Mouse (Mus musculus): Measurements from ENCODE around the gene Crhbp.

The Crhbp gene

DNA sequence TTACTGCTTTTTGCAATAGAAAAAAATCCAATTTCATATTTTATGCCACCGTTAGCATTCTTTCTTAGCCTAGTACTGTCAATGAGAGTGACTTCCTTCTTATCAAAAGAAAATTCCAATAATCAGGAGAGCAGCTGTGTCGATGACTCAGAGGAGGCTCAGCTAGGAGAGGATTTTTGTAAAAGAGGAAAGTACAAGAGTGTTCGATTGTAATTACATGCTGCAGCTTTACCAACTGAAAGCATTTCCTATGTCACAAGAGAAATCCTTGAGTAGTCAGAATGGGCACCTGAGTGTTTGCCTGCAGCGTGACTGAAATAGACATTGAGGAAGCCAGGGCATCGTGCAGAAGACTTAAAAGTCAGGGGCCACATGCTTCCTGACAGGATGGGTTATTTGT lies 5.2 kb downstream of the Crhbp start:
- no peak for TF ChIP-seq GATA4 (IDR thresholded peaks at IDR 0.05; ENCODE audit: insufficient replicate concordance, low read length)

DNA sequence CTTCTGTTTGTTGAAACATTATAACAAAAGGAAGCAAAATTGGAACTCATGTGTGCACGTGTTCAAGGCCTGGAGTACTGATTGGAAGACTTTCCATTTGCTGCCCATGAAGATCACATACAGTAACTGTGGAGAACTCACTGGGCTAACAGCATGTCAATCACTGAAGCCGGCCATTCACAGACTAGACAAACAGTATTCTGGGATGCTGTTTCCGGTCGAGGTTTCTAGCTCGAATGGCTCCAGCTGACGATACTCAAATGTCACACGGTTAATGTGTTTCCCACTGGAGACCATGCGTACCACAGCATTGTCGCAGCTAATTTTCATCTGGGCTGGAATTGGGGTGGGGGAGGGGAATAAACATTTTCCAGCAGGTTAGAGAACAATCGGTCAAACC lies 13.0 kb downstream of the Crhbp start:
- no peak for TF ChIP-seq GATA4 (IDR thresholded peaks at IDR 0.05; ENCODE audit: insufficient replicate concordance, low read length)

DNA sequence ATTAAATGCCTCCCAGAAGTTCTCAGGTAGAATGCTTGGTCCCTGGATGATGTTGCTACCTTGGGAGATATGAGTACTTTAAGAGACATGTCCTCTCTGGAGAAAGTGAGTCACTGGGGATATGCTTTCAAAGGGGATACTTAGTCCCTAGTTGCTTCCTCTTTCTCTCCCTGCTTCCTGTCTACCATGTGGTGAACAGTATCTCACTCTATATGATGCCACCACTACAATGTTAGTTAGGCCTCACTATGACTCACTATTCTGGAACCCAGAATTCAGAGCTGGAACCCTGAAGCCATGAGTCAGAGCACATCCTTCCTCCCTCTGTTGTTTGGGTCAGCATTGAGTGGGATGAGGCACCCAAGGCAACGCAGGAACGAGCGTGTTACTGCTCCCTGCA lies 17.2 kb downstream of the Crhbp start:
- TF ChIP-seq GATA4 (IDR thresholded peaks at IDR 0.05; ENCODE audit: insufficient replicate concordance, low read length) = no peak

DNA sequence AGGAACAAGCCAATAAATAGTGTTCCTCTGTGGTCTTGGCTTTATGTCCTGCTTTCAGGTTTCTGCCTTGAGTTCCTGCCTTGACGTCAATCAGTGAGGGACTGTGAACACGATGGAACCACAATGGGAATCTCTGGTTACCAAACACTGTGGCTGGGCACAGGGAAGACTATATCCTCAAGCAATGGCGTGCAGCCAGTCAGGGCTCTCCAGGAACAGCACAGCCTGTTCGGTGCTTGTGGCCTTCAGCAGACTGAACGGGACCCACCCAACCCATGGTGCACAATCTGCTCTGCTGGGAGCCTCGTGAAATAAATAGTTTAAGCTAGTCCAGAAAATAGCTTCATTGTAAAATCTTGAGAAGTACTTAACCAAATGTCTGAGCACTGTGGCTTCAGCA lies 18.3 kb downstream of the Crhbp start:
- no peak for TF ChIP-seq GATA4 (IDR thresholded peaks at IDR 0.05; ENCODE audit: insufficient replicate concordance, low read length)

DNA sequence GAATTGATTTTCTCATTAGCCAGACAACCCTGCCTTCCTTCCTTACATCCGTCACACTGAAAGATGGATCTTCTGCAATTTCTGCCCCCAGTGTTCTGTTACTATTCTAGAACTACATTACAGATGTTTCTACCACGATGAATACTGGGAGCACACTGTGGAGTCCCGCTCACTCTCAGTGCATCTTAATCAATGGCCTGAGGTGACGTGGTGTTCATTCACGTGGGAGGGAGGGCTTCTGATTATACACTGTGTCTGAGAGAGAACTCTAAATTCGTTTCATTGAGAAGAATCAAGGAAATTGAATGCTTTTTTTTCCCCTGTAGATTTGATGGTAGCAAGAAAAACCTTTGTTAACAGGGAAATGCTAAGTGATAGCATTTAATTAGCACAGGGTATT lies 19.2 kb downstream of the Crhbp start:
- TF ChIP-seq GATA4 (IDR thresholded peaks at IDR 0.05; ENCODE audit: insufficient replicate concordance, low read length) = no peak

DNA sequence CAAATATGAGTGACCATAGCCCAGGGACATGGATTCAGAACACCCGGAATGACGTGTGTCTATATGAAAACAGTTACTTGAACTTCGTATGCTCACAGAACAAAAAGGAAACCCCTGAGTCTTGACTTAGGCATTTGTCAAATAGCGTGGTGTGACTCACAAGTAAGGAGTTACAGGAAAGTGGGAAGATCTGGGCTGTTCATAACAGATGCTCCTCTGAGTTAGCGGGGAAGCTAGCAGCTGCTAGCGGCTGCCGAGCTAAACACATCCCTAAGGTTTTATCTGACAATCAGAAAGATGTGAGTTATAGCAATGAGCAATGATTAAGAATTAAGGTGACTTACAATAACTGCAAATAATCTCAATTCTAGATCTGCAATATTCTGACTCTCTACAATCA lies 19.8 kb downstream of the Crhbp start:
- no peak for TF ChIP-seq GATA4 (IDR thresholded peaks at IDR 0.05; ENCODE audit: insufficient replicate concordance, low read length)

DNA sequence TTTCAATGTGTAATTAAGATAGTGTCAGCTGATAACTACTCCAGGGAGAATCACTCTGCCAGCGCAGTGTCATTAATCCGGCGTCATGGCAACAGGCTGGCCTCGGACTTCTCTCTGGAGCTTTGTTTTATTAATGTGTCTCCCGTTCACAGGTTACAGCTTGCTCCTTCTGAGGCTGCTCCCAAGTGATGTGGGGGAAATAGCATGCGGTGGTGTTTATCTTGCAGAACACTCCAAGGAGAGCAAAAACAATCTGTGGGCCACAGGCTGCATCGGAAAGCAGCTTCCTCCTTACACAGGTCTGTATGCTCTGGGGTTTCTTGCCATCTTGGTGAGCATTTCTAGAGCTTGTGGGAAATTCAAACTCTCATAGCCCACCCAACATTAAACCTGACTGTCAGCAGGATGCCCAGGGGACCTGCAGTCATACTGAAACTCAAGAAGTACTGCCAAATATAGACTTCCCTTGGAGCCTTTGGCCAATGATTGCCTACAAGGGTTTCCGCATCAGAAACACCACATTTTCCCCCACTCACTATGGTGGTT lies 25.4 kb downstream of the Crhbp start:
- TF ChIP-seq GATA4 (IDR thresholded peaks at IDR 0.05; ENCODE audit: insufficient replicate concordance, low read length) = no peak

DNA sequence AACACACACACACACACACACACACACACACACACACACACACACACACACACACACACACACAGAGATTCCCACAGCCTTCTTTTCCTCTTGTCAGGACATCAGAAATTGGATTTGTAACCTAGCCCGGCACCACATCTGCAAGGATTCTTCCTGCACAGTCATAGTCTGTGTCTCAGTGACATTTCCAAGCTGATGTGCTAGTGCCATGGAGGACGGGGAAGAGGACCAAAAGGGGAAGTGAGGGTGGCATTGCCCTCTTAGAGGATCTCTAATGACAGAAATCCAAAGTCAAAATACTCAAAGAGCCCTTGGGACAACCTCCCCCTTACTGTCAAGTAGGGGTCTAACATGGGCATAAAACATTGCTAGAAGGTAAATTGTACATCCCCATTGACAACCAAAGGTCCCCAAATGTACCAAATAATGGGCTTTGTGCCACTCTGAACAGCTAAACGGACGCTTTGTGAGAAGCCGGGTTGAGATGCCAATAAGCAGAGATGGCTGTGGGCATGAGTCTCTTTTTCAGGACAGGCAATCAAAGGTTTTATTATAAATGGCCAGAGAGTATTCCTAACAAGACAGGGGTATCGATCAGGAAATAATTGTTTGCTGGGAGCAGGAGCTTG lies 26.0 kb downstream of the Crhbp start:
- no peak for TF ChIP-seq GATA4 (IDR thresholded peaks at IDR 0.05; ENCODE audit: insufficient replicate concordance, low read length)

DNA sequence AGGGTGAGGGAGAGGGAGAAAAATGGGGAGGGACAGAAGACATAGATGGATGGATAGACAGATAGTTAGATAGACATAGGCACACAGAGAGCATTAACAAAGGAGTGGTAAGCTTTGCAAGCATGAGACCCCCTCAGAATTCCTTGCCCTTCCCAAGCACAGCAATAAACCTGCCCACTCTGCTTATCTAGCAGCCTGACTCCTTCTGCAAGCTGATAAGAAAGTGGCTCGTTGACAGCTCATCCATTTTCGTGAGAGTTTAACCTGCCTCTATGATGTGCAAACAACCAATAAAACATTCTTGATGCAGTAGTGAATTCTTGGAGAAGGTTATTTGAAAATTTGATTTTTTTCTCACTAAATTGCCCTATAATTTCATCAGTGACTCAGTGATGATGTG lies 32.5 kb downstream of the Crhbp start:
- TF ChIP-seq GATA4 (IDR thresholded peaks at IDR 0.05; ENCODE audit: insufficient replicate concordance, low read length) = no peak

DNA sequence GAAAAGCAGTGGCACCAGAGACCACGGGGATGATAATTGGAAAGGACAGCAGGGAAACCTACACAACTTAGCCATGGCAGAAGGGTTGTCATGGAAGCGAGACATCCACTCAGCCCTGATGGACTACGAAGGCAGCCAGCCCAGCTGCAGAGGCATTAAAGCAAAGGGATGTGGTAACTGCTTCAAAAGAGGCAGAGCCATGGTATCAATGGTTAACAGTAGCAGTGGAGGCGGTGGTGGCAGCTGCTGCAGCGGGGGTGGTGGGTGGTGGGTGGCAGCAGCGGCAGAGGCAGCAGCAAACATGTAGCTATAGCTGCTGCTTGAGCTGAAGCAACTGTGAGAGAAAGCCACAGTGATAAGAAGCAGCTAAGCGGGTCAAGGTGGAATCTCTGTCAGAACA lies 51.5 kb downstream of the Crhbp start:
- TF ChIP-seq GATA4 (IDR thresholded peaks at IDR 0.05; ENCODE audit: insufficient replicate concordance, low read length) = no peak

DNA sequence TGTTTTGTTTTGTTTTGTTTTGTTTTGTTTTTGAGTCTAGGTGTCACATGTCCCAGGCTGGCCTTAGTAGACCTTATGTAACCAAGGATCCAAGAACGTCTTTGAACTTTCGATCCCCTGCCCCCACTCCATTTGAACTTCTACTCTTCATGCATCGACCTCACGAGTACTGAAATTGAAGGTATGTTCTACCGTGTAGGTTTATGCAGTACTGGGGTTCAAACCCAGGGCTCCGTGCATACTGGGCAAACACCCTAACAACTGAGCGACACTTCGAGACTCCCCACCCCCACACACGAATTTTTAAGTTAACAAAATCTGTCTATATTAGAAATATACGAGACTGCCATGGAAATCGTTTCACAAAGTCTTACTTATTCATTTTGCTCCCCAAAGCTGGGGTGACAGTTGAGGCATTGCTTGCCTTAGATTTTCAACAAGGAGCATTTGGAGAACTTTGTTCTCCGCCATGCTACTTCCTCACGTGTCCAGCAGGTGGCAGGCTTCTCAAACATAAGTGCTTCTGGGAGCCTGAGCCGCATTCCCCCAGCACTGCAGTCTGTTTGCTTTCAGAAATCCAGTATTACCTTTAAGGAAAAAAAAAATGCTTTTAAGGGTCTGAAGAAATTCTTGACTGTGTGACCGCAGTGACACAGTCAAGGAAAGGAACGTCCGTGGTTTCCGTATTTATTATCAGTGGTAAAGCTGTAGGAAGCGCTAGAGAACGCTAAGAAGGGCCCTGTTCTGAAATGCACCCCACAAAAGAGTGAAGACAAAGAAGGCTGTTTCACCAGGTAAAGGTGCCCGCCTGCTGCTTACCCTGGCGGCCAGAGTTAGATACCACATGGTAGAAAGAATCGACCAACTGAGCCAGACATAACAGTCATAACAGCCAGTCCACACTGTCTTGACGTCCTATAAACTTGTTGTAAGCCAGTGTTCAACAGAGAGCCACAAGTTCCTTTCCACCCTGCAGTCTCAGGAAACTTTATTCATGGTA lies 54.6 kb downstream of the Crhbp start:
- TF ChIP-seq GATA4 (IDR thresholded peaks at IDR 0.05; ENCODE audit: insufficient replicate concordance, low read length) = no peak

DNA sequence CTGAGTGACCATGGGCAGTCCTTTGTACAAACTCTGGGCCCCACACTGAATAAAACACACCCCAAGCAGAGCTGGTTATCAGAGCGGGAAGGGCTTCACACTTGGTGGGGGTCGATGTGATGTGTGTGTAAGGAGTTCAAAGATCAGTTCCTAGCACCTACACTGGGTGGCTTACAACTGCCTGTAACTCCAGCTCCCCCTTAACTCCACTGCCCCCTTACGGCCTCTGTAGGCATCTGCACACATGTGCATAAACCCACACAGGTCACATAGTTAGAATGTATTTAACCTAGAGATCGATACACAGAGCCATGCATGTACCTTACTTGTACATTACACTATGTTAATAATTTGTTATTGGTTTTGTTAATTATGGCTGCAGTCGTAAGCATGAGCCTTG lies 56.5 kb downstream of the Crhbp start:
- no peak for TF ChIP-seq GATA4 (IDR thresholded peaks at IDR 0.05; ENCODE audit: insufficient replicate concordance, low read length)

DNA sequence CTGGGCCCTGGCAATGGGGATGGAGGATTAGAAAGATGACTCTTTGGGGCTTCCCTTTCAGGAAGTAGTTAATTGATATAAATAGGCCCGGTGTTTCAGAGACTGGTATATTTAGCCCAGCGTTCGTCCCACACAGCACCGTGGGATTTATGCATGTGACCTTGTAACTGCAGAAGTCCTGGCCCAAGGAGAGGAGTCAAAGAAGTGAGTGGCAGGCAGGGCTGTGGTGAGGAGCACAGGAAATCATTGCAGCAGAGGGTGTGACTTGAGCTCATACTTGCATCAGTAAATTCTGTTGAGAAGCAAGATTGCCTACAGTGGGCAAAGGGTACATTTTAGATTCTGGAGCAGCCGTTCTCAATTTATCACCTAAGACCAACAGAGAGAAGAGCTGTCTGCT lies 62.3 kb downstream of the Crhbp start:
- no peak for TF ChIP-seq GATA4 (IDR thresholded peaks at IDR 0.05; ENCODE audit: insufficient replicate concordance, low read length)
